Mouse (Mus musculus): ENCODE measurements around the gene Tmeff1.

DNA sequence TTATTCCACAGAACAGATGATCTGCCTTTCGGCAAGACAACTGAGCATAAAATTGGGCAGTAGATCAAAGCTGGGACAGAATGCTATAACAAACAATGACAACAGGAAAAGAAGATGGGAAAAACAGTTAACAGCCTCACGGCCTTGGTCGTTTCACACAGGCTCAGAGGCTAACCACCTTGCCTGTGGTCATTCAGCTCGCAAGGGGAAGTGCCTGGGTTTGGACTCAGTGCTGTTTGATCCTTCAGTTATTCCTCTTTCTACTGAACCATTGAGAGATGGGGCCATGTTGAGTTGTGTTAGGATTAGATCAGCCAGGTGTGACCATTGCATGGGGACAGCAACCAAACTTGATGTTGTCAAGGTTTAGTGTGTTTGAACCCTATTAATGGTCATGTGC lies 75.2 kb downstream of the Tmeff1 start:
- TF ChIP-seq POLR2A (IDR thresholded peaks at IDR 0.05; ENCODE audit: extremely low read depth, insufficient read depth, low read length) (no peak), CTCF (IDR thresholded peaks at IDR 0.05; ENCODE audit: extremely low read depth, insufficient read depth, low read length) (no peak)

Data from cortical plate, adult 2 months (tissue).